Mouse (Mus musculus): ENCODE results near the gene Arid3b. TPM values are rescaled to one million over a fixed set of nuclear protein-coding genes. Genes with fewer than 3 reads are reported as not detected.

Arid3b gene
- total and polyA plus RNA-seq, 3 experiments, result 16.7 to 105 (median 33.4) TPM

- Histone ChIP-seq H3K4me2 (ENCODE audit: insufficient read depth, low read depth, poor library complexity, severe bottlenecking) (peak overlapping the region; percentile 88), H3K4me3 (replicated peaks in 1 of 3; ENCODE audit: low read depth in 2 of 3, low read length in 2 of 3, poor library complexity in 1 of 3) (peak overlapping the region in 1 of 3 experiments; percentile 23)
Measured at GRCm38 (mm10) chr9:57822812-57823211, 13.8 kb downstream of the Arid3b start.

DNA sequence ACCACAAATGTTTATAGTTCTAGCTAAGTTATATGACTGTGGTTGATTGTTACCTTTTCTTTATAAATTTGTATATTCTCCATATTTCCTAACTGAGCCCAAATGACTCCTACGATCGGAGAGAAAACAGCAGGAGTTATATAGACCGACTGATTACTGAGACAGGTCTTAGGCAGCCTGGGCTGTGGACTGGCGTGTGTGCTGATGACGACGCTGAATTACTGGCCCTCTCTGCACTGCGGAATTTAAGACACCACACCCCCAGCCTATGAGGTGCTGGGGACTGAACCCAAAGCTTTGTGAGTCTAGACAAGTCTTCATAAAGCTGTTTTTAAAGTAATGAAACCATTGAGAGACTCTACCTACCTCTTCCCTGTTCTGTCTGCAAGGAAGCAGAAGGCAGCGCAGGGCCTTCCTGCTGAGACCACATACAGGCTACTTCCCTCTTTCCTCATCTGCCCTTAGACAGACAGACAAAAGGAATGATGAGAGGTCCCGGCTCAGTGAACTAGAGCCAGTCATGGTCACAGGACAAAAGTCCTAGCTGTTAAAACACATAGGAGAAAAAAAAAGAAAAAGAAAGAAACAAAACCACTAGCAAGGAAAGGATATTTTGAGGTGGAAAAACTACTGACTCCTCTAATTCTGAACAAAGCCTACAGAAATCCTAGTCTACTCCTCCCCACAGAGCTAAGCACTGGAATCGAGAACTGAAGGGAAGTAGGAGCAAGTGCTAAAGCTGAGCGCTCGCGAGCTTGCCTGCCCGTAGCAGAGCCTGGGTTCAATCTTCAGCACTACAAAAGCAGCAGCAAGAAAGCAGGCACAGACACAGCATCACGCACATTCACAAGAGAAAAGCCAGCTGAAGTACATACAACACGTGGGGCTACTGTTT lies 16.2 kb downstream of the Arid3b start:
- dilution Hi-C loops (cut with MboI; ENCODE audit: extremely low pct_ligation_motif_present, extremely low pct_unique_long_range_greater_than_20kb, low sequenced_read_pairs), result no loop called here
- no peak for DNase-seq (ENCODE audit: extremely low read depth)
- H3K4me2 ChIP-seq (ENCODE audit: insufficient read depth, low read depth, poor library complexity, severe bottlenecking), result peak overlapping the region; percentile 46
- H3K4me1 ChIP-seq (ENCODE audit: control insufficient read depth in 1 of 2, insufficient read depth in 2 of 2), result peaks cover 20 to 87% of the 10 kb centered on the region in 2 experiments
- H3K27ac ChIP-seq (ENCODE audit: insufficient read depth, low read depth), result peak overlapping the region; percentile 37
- H3K9ac ChIP-seq (ENCODE audit: insufficient read depth, low read depth), result peak overlapping the region; percentile 5; the same call in 1 of the 2 replicates
- H3K79me2 ChIP-seq (replicated peaks; ENCODE audit: control insufficient read depth, extremely low read depth, insufficient read depth, poor library complexity, severe bottlenecking), result peaks cover 95% of the 10 kb centered on the region
- peak overlapping the region in 2 of 3 experiments; percentile 9 to 25 for H3K4me3 ChIP-seq (replicated peaks in 1 of 3; ENCODE audit: low read depth in 2 of 3, low read length in 2 of 3, poor library complexity in 1 of 3)
- TF ChIP-seq TBP (conservative IDR thresholded peaks at IDR 0.05; ENCODE audit: low read depth, low read length), result no peak
- TF ChIP-seq UBTF (IDR thresholded peaks at IDR 0.05; ENCODE audit: low read depth, low read length), result 0 out of 2 replicates have a peak, but pooled peaks have one; percentile 67
- TF ChIP-seq MXI1 (IDR thresholded peaks at IDR 0.05; ENCODE audit: low read depth, low read length), result no peak
- H3K27me3 ChIP-seq (replicated peaks), result no peaks in the 10 kb centered on the region
- H3K9me3 ChIP-seq (replicated peaks; ENCODE audit: low read length), result no peaks in the 10 kb centered on the region
- H3K36me3 ChIP-seq (replicated peaks in 1 of 2; ENCODE audit: control insufficient read depth in 1 of 2, insufficient read depth in 1 of 2, low read length in 1 of 2), result peaks cover 9 to 54% of the 10 kb centered on the region in 2 experiments
- in situ Hi-C loops (cut with MboI; ENCODE audit: low pct_ligation_motif_present, low pct_unique_long_range_greater_than_20kb, low sequenced_read_pairs), result loop anchor here (25.0 kb wide), 1 partner anchor 442 kb away; the partner anchor contains the start of gene Stoml1

More at GRCm38 (mm10) chr9:57822812-57823211, 13.8 kb downstream of the Arid3b start:
- DNase-seq (ENCODE audit: extremely low read depth), result no peak
- Histone ChIP-seq H3K4me1 (ENCODE audit: control insufficient read depth in 1 of 2, insufficient read depth in 2 of 2) (peaks cover 20 to 81% of the 10 kb centered on the region in 2 experiments), H3K79me2 (replicated peaks; ENCODE audit: control insufficient read depth, extremely low read depth, insufficient read depth, poor library complexity, severe bottlenecking) (peaks cover 96% of the 10 kb centered on the region), H3K36me3 (replicated peaks in 1 of 2; ENCODE audit: control insufficient read depth in 1 of 2, insufficient read depth in 1 of 2, low read length in 1 of 2) (peaks cover 23 to 57% of the 10 kb centered on the region in 2 experiments), H3K27me3 (replicated peaks) (no peaks in the 10 kb centered on the region), H3K9me3 (replicated peaks; ENCODE audit: low read length) (no peaks in the 10 kb centered on the region), H3K9ac (ENCODE audit: insufficient read depth, low read depth) (peak overlapping the region; percentile 69), H3K27ac (ENCODE audit: insufficient read depth, low read depth) (no peak overlapping the region)
- dilution Hi-C loops (cut with MboI; ENCODE audit: extremely low pct_ligation_motif_present, extremely low pct_unique_long_range_greater_than_20kb, low sequenced_read_pairs), result no loop called here
- in situ Hi-C loops (cut with MboI; ENCODE audit: low pct_ligation_motif_present, low pct_unique_long_range_greater_than_20kb, low sequenced_read_pairs), result loop anchor here (25.0 kb wide), 1 partner anchor 439 kb away; the partner anchor contains the start of gene Stoml1
- no peak for TF ChIP-seq HCFC1 (IDR thresholded peaks at IDR 0.05; ENCODE audit: low read depth, low read length)
- no peak for TF ChIP-seq CTCF (conservative IDR thresholded peaks at IDR 0.05 in 1 of 2, IDR thresholded peaks at IDR 0.05 in 1 of 2; ENCODE audit: low read depth in 2 of 2, low read length in 2 of 2)
- no peak for TF ChIP-seq TCF12 (IDR thresholded peaks at IDR 0.05; ENCODE audit: low read depth, low read length)
- peak; percentile 32 for TF ChIP-seq BHLHE40 (IDR thresholded peaks at IDR 0.05; ENCODE audit: low read depth, low read length)
- TF ChIP-seq MAZ (IDR thresholded peaks at IDR 0.05; ENCODE audit: low read depth, low read length), result 0 out of 2 replicates have a peak, but pooled peaks have one; percentile 23
- no peak for TF ChIP-seq NELFE (IDR thresholded peaks at IDR 0.05; ENCODE audit: low read depth, low read length)
- TF ChIP-seq USF2 (conservative IDR thresholded peaks at IDR 0.05; ENCODE audit: low read depth, low read length), result no peak
- no peak for TF ChIP-seq GABPA (IDR thresholded peaks at IDR 0.05; ENCODE audit: insufficient replicate concordance, low read depth, low read length)
- no peak for TF ChIP-seq POLR2A (IDR thresholded peaks at IDR 0.05; ENCODE audit: low read depth, low read length)
- TF ChIP-seq MXI1 (IDR thresholded peaks at IDR 0.05; ENCODE audit: low read depth, low read length), result peak; percentile 44
